Mouse (Mus musculus) forebrain, embryonic 13.5 days (tissue): ENCODE results near the gene Gm16503. TPM values are rescaled to one million over a fixed set of nuclear protein-coding genes. Genes with fewer than 3 reads are reported as not detected.
"Not testable (repeated sequence)": the region's sequence is repeated elsewhere in the genome, so short reads cannot be mapped to it uniquely, and the experiment has no call there.

Source experiments
- ATAC-seq: fragments of 200-750 bp; cut with Nextera tagmentation; 2 replicates; pipeline ENCODE4 v1.8.0; 2017
- H3K27ac ChIP-seq: fragments of 300-500 bp; sonication (generic); 2 replicates; pipeline ENCODE4 v1.5.1; 2015; ENCODE audit warnings: inconsistent platforms, mild to moderate bottlenecking, moderate library complexity
- H3K27me3 ChIP-seq: fragments of 300-500 bp; sonication (generic); 2 replicates; pipeline ENCODE4 v1.6.1; 2015; ENCODE audit warnings: mild to moderate bottlenecking, inconsistent platforms
- H3K36me3 ChIP-seq: fragments of 300-500 bp; sonication (generic); 2 replicates; pipeline ENCODE4 v1.6.1; 2015; ENCODE audit warnings: mild to moderate bottlenecking, inconsistent platforms; ENCODE audit not compliant: poor library complexity, severe bottlenecking
- H3K4me1 ChIP-seq: fragments of 300-500 bp; sonication (generic); 2 replicates; pipeline ENCODE4 v1.6.1; 2015; ENCODE audit warnings: inconsistent platforms
- H3K4me2 ChIP-seq: fragments of 300-500 bp; sonication (generic); 2 replicates; pipeline ENCODE4 v1.6.1; 2015; ENCODE audit warnings: inconsistent platforms, mild to moderate bottlenecking, moderate library complexity
- H3K4me3 ChIP-seq: fragments of 300-500 bp; sonication (generic); 2 replicates; pipeline ENCODE4 v1.5.1; 2015; ENCODE audit warnings: mild to moderate bottlenecking, inconsistent platforms
- H3K9ac ChIP-seq: fragments of 300-500 bp; sonication (generic); 2 replicates; pipeline ENCODE4 v1.6.1; 2015; ENCODE audit warnings: mild to moderate bottlenecking, inconsistent platforms
- H3K9me3 ChIP-seq: fragments of 300-500 bp; sonication (generic); replicated peaks from 2 replicates; pipeline ENCODE4 v1.6.1; 2016; ENCODE audit warnings: inconsistent platforms
- WGBS: fragments of 180-500 bp; shearing (Covaris S2); methylation state at CpG from one replicate; pipeline ENCODE4 v1.1.7; 2015; 5-methylcytosine and 5-hydroxymethylcytosine counted together
- polyA plus RNA-seq: library from polyadenylated mRNA; unstranded; fragments of >200 nt; fragmentation: Nextera tagmentation; extraction: Ambion mirVana; gene quantifications from 2 replicates; pipeline ENCODE4 v1.2.1, GENCODE M21; 2015

Gene Gm16503
- polyA plus RNA-seq, 1 experiment from 2014 or later: 0.44 TPM

DNA sequence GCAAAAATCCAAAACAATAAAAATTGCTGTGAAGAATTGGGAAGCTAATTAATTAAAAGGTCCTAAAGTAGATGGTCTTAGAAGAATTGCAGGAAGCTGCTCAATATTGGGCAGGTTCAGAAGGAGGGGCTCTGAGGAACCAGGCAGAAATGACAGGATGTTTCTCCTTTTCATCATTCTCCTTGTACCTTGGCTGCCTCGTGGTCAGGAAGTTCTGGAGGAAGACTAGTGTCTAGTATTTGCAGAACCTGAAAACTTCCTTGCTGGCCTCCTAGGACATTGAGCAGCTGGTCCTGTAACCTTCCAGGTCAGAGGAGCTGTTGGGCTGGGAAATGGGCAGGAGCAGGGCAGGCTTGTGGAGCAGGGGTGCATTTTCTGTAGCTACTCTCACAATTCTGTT is 16.9 kb downstream of the Gm16503 start:
- not testable (repeated sequence) for H3K9ac ChIP-seq, H3K27me3 ChIP-seq, H3K4me1 ChIP-seq, H3K27ac ChIP-seq, H3K36me3 ChIP-seq, H3K4me2 ChIP-seq, H3K4me3 ChIP-seq, ATAC-seq
- H3K9me3 ChIP-seq: peaks cover 25% of the 10 kb centered on the region
- 61% methylated on average over 1 of the region's 1 CpGs for WGBS

DNA sequence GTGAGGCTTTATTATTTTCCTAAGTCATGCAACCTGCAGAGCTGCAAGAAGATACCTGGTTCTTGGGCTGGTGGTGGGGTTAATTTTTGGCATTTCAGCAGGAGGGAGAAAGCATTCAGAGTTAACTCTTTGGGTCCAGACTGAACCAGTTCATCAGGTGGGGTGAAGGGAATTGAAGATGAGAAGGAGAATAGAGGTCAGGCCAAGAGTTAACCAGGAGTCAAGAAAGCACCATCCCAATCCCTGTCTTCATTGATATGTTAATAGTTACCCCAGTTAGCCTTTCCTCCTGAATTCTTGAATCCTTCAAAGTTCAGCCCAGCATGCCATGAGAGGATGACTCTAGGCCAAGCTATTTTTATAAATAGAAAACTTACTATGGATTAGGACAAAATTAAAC is 18.0 kb downstream of the Gm16503 start:
- not testable (repeated sequence) for H3K4me2 ChIP-seq, H3K4me1 ChIP-seq, H3K27ac ChIP-seq, H3K36me3 ChIP-seq, H3K9ac ChIP-seq, H3K4me3 ChIP-seq, ATAC-seq, H3K27me3 ChIP-seq
- H3K9me3 ChIP-seq: peaks cover 25% of the 10 kb centered on the region

DNA sequence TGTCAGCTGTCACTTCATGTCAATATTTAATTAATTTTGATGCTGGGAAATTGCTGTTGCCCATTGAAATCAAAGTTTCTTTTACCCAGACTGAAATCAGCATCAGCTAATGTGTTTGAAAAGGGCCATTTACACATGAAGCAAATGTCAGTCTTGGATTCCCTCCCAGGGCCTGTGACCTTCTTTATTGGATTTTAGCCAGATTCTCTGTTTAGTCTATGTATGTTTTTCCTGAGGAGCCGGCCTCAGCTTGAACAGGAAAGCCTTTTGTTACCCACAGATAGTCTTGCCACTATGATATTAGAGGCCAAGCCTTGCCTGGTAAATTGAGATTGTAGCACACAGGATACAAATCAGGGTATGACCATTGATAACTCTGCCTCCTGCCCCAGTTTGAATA is 19.1 kb downstream of the Gm16503 start:
- not testable (repeated sequence) for H3K4me2 ChIP-seq, H3K9ac ChIP-seq, H3K27ac ChIP-seq, H3K36me3 ChIP-seq, H3K4me3 ChIP-seq, ATAC-seq, H3K4me1 ChIP-seq, H3K27me3 ChIP-seq
- peaks cover 23% of the 10 kb centered on the region; the same call in 1 of the 2 replicates for H3K9me3 ChIP-seq
- WGBS: 68% methylated on average over 1 of the region's 1 CpGs

- Histone ChIP-seq H3K36me3 (no peaks in the 10 kb centered on the region), H3K4me3 (no peak overlapping the region), H3K27me3 (no peaks in the 10 kb centered on the region), H3K27ac (no peak overlapping the region), H3K4me1 (no peaks in the 10 kb centered on the region), H3K4me2 (no peak overlapping the region), H3K9ac (no peak overlapping the region), H3K9me3 (peaks cover 22% of the 10 kb centered on the region)
- ATAC-seq: no peak
- WGBS: 73% methylated on average over 6 of the region's 6 CpGs
Observed at GRCm38 (mm10) chr4:147565426-147566220, 25.6 kb downstream of the Gm16503 start.

- H3K9me3 ChIP-seq: peaks cover 13% of the 10 kb centered on the region
- H3K4me3 ChIP-seq, H3K27ac ChIP-seq, H3K9ac ChIP-seq, H3K27me3 ChIP-seq, ATAC-seq, H3K36me3 ChIP-seq, H3K4me1 ChIP-seq, H3K4me2 ChIP-seq: not testable (repeated sequence)
- WGBS: 87% methylated on average over 8 of the region's 8 CpGs
Observed at GRCm38 (mm10) chr4:147571156-147571555, 31.1 kb downstream of the Gm16503 start.

DNA sequence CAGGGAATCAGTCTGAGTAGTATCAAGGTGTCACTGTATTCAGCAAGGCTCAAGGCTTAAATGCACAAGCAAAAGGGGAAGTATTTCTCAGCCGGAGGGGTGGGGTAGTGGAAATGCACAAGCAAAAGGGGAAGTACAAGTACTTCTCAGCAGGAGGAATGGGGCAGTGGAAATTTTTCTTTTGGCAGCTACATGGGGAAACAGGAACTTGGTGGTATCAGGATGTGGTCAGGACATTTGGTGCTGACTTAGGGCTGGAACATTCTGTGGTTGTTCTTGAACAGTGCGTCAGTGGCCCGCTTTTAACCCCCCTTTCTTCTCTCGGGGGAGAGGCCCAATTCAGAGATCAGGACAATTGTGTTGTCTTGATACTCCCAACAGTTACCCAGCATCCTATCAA is 39.4 kb downstream of the Gm16503 start:
- not testable (repeated sequence) for H3K4me1 ChIP-seq, H3K4me2 ChIP-seq, ATAC-seq, H3K27me3 ChIP-seq, H3K4me3 ChIP-seq, H3K27ac ChIP-seq, H3K9ac ChIP-seq, H3K36me3 ChIP-seq
- 94% methylated on average over 4 of the region's 4 CpGs for WGBS
- H3K9me3 ChIP-seq: peaks cover 16% of the 10 kb centered on the region; the same call in 1 of the 2 replicates

GRCm38 (mm10) chr4:147586511-147587473 is 46.8 kb downstream of the Gm16503 start:
- 67% methylated on average over 1 of the region's 1 CpGs for WGBS
- ATAC-seq: no peak

More at GRCm38 (mm10) chr4:147586511-147587473, 46.8 kb downstream of the Gm16503 start:
- no peak overlapping the region for H3K4me3 ChIP-seq
- H3K27ac ChIP-seq: no peak overlapping the region
- peaks cover 17% of the 10 kb centered on the region for H3K9me3 ChIP-seq
- no peak overlapping the region for H3K9ac ChIP-seq
- H3K36me3 ChIP-seq: no peaks in the 10 kb centered on the region
- no peaks in the 10 kb centered on the region for H3K4me1 ChIP-seq
- H3K27me3 ChIP-seq: no peaks in the 10 kb centered on the region
- no peak overlapping the region for H3K4me2 ChIP-seq

Other genes with a start within 250 kb of the Gm16503 start
- not detected in 2 replicates for gene Zfp988, start 234.5 kb upstream of the Gm16503 start, polyA plus RNA-seq
- not detected in 2 replicates for gene Zfp978, start 178.9 kb upstream of the Gm16503 start, polyA plus RNA-seq
- 1.5 and 2.8 TPM in 2 replicates for gene Zfp982, start 47.8 kb upstream of the Gm16503 start, polyA plus RNA-seq
- gene Zfp985, start 13.1 kb downstream of the Gm16503 start, polyA plus RNA-seq: 0.05 and 0.06 TPM in 2 replicates
- gene Zfp979, start 102.3 kb downstream of the Gm16503 start, polyA plus RNA-seq: 0.97 and 1.1 TPM in 2 replicates
- gene Zfp534, start 162.3 kb downstream of the Gm16503 start, polyA plus RNA-seq: not detected in 2 replicates